Mouse (Mus musculus) left cerebral cortex, postnatal 10 days (tissue): Measurements from ENCODE around the gene Zfhx3. TPM values are rescaled to one million over a fixed set of nuclear protein-coding genes. Genes with fewer than 3 reads are reported as not detected.
A peak's percentile ranks its signal among the peaks of the same experiment; 100 is the strongest.

ENCODE experiments used
- DNase-seq, 2 experiments: peaks; one replicate each; pipeline ENCODE4 v3.0.0; 2021 to 2022; ENCODE audit warnings: low spot score in 2 of 2, mixed read lengths in 1 of 2; ENCODE audit errors: extremely low spot score in 1 of 2
- intact Hi-C: fragments of 180-260 bp; cut with DNase I; formaldehyde crosslinking; loops from one replicate; pipeline ENCODE4 v1.15.1; 2025
- total RNA-seq, 2 experiments: library from RNA; stranded (reverse); gene quantifications; 2 replicates each; pipeline ENCODE4 v1.2.3; 2021

Zfhx3 gene
- total RNA-seq, 2 experiments from 2014 or later, result 3.9 to 4.4 TPM

DNA sequence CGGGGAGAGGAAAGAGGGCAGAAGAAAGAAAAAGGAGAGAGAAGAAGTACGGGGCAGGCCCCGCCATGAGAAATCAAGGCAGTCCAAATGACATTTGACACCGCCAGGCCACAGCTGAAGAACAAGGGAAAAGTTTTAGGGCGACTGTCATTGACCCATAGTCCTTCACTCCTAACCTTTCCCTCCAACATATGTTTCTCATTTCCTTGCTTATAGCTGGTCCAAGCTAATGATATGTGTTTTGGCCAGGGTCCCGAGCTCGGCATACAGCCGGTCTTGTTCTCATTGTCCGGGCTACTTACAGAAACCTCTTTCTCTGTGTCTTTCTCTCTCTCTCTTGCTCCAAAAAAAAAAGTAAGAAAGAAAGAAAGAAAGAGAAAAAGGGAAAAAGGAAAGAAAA is 651.4 kb downstream of the Zfhx3 start:
- no peak for DNase-seq
- intact Hi-C loops, result no loop called here

DNA sequence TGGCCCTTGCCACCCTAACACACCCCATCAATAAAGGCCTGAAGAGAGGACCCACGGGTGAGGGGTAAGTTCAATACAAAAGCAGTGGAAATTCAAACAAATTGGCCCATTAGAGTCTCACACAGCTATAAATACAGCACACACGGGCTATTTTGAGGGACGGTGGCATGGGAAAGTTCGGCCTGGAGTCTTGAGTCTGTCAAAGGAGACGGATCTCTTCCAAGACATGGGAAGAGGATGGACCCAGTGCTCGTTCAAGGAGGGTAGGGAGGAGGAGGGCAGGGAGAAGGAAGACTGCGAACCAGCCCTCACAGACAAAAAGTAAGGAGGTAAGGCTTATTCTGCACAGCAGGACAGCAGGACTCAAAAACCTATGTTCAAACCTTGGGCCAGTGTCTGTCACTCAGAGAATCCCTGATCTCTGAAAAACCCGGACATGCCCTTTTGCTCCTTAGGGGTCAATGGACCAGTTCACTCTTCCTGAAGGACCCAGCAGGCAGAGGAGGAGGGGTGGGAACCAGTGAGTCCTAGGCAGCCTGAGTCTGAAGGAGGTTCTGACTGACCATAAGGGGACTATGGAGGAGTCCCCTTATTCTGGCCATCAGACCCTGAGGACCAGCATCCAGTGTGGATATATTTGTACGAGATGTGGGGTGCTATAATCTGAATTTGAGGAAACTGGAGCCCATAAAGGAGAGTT is 652.1 kb downstream of the Zfhx3 start:
- intact Hi-C loops, result no loop called here

GRCm38 (mm10) chr8:108595061-108595419 is 652.6 kb downstream of the Zfhx3 start:
- DNase-seq, result no peak
- intact Hi-C loops, result no loop called here

More for the DNA sequence above, 652.1 kb downstream of the Zfhx3 start:
- DNase-seq, result no peak

DNA sequence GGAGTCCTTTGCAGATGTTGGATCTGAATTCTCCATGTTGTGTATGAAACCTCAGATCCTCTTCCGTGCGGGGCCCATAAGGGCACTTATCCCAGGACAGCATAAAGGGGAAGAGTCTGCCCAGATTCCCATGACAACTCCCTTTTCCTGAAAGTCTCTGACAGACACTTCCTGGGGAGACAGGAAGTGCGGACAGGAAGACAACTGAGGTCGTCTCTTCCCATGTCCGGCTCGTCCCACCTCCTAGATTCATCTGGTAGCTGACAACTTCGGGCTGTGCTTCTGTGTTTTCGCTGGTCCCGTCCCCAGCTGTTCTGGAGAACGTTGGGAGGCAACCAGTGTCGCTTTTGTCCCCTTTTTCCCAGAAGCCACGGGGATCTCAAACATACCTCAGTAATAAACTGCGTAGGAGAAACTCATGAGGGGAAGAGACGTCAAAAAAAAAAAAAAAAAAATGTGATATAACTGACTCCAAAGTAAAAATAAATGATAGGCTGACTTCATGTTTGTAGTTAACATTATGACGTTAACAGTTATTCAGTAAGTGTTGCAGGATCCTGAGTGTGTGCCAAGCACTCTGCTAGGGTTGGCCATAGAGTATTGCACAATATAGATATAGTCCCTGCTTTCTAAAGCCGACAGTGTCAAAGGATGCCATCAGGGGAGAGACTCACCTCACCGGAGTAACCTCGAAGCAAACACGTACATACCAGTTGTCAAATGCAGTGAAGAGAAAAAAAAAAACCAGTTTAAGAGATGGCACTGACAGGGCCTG is 653.5 kb downstream of the Zfhx3 start:
- DNase-seq, result peak in 1 of 2 experiments; percentile 35
- intact Hi-C loops, result no loop called here

- no peak for DNase-seq
- intact Hi-C loops, result no loop called here
Measured at GRCm38 (mm10) chr8:108599003-108599402, 656.6 kb downstream of the Zfhx3 start.

DNA sequence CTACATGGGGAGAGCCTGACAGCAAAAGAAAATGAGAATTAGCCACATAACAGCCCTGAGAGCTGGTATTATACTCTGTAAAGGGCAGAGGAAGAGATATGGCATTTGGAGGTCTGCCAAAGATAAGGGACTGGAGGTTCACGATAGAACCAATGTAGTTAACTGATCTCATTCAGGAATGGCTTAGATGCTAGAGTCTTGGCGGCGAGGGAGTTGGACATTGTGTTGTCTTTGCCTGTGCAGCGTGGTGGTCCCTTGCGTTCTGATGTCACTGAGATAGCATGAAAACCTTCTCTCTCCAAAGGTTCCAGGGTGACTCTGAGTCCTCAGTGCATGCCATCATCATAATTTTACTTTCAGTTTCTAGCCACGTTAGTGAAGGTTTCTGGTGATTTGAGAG is 657.1 kb downstream of the Zfhx3 start:
- no peak for DNase-seq
- intact Hi-C loops, result no loop called here

GRCm38 (mm10) chr8:108608678-108609077 is 666.2 kb downstream of the Zfhx3 start:
- no peak for DNase-seq
- intact Hi-C loops, result no loop called here

DNA sequence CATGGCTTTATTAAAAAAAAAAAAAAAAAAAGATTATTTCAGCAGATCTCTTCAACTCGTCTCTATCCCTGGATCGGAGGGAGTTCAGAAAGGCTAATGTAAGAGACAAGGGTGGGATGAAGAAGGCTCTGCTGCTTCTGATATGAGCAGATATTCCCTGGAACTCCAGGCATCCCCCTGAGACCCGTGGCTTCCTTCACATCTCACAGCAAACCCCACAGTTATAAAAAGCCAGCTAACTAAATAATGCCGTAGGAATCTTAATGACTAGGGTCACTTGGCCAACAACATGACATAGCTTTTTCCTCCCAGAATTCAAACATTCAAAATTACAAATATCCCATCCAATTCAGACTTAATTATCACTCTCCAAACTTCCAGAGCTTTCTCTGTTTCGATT is 666.7 kb downstream of the Zfhx3 start:
- intact Hi-C loops, result no loop called here
- DNase-seq, result no peak

DNA sequence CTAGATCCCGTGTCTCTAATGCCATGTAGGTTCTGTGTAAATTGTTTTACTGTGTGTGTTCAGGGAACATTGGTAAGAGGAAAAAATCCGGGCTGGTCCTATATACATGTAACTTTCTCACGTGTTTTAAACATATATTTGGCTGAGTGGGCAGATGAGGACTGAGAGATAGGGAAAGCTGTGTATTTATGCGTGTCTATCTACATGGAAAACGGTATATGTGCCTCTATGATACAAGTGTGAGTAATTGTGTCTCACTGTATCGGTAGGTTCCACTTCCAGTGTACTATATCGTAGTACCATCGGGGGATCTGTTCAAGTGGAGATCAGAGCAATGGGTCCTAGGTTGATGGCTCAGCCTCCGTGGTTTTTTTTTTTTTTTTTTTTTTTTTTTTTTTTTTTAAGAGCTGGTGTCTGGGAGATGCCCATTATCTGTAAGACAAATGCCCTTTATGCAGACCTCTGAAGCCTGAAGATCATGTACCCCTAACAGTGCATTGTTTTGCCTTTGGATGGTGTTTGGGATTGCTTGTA is 668.8 kb downstream of the Zfhx3 start:
- intact Hi-C loops, result no loop called here
- DNase-seq, result no peak

GRCm38 (mm10) chr8:108611792-108612413 is 669.5 kb downstream of the Zfhx3 start:
- intact Hi-C loops, result no loop called here
- peak in 1 of 2 experiments; percentile 34 for DNase-seq

GRCm38 (mm10) chr8:108612815-108613214 is 670.4 kb downstream of the Zfhx3 start:
- peak in 1 of 2 experiments; percentile 63 for DNase-seq
- intact Hi-C loops, result no loop called here

DNA sequence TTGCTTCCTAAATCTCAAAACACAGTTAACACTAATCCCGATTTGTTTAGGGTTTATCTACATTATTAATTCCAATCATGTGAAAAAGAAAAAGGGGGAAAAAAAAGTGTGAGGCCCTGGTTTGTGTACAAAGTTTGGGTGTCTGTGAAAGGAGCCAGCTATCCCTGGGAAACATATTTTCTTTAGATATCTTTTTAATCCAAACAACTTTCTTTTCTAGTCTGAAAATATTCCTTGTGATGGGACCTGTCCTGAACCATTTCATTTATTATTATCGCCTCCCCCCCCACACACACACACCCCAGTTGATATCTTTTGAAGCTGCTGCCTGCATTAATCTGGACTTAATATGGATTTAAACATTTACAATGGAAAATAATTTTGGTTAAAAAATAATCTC is 670.8 kb downstream of the Zfhx3 start:
- DNase-seq, result no peak
- intact Hi-C loops, result no loop called here

DNA sequence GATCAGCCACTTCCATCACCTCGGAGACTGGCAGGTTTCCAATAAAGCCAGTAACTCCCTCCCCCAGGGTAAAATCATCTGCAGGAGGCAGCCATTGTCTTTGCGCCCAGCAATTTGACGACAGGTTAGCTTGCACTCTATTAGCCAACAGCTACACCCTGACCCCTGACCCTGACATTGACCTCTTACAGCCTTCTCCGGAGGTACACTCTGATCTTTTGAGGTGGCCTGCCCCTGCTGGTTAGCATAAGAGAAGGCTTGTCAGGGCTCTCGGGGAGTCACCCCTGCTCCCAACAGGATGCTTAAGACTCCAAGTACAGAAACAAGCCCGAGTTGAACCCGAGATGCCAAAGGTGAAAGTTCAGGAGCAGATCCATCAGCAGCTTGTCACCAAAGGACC is 678.9 kb downstream of the Zfhx3 start:
- DNase-seq, result no peak
- intact Hi-C loops, result no loop called here

GRCm38 (mm10) chr8:108623660-108624059 is 681.2 kb downstream of the Zfhx3 start:
- no peak for DNase-seq
- intact Hi-C loops, result no loop called here

DNA sequence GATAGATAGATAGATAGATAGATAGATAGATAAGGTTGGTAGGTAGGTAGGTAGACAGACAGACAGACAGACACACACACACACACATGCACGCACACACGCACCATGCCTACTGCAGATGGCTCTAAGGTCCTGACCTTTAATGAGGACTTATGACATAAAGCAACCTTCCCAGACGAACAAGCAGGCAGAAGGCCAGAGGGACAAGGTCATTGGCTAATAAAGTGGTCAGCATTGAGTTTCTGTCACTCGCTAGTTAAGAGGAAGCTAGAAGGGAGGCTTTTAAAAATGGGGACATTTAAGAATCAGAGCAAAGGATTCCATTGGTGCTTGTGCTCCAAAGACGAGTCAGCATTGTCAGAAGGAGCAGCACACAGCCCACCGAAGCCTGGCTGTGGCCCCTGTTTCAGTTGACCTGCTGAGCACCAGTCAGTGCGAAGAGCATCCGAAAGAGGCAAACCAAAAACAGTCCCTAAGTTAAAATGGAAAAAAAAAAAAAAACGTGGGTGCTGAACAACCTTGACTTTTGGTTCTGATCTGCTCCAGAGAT is 683.2 kb downstream of the Zfhx3 start:
- DNase-seq, result no peak
- intact Hi-C loops, result no loop called here

DNA sequence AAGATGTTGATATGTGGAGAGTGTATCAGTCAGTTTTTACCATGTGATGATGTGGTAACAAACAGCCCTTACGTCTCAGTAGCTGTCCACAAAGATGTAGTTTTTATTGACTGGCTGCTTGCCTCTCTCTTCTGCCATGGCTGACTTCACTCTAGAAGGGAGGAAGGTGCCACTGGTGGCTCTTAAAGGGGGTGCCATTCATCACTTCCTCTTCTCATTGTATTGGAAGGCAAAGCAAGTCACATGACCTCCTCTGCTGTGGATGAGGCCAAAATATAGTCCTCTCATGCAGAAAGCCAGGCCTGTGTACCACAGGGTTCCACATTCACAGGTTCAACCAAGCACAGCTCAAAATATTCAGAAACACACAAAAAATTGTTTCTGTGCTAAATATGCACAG is 688.6 kb downstream of the Zfhx3 start:
- no peak for DNase-seq
- intact Hi-C loops, result no loop called here

- no peak for DNase-seq
- intact Hi-C loops, result no loop called here
Measured at GRCm38 (mm10) chr8:108634282-108634681, 691.8 kb downstream of the Zfhx3 start.

GRCm38 (mm10) chr8:108637887-108638286 is 695.4 kb downstream of the Zfhx3 start:
- intact Hi-C loops, result no loop called here
- DNase-seq, result no peak

GRCm38 (mm10) chr8:108645660-108646059 is 703.2 kb downstream of the Zfhx3 start:
- no peak for DNase-seq
- intact Hi-C loops, result no loop called here
